Mouse (Mus musculus) kidney, postnatal 0 days (tissue): ENCODE measurements around the gene Rce1. TPM values are rescaled to one million over a fixed set of nuclear protein-coding genes. Genes with fewer than 3 reads are reported as not detected.
A peak's percentile ranks its signal among the peaks of the same experiment; 100 is the strongest.

Experiments used
- ATAC-seq: fragments of 200-750 bp; cut with Nextera tagmentation; replicated peaks from 2 replicates; pipeline ENCODE4 v1.8.0; 2017; ENCODE audit warnings: low read depth, moderate number of reproducible peaks, moderate TSS enrichment, moderate library complexity; ENCODE audit not compliant: low FRiP score
- DNase-seq: peaks from one replicate; pipeline ENCODE4 v3.0.0-alpha.2; 2016; ENCODE audit warnings: low spot score
- H3K27ac ChIP-seq: fragments of 300-500 bp; sonication (generic); 2 replicates; pipeline ENCODE4 v1.5.1; 2014; ENCODE audit warnings: mild to moderate bottlenecking
- H3K27me3 ChIP-seq: fragments of 300-500 bp; sonication (generic); 2 replicates; pipeline ENCODE4 v1.6.1; 2014; ENCODE audit warnings: low read length, mixed read lengths; ENCODE audit not compliant: insufficient read depth
- H3K36me3 ChIP-seq: fragments of 300-500 bp; sonication (generic); 2 replicates; pipeline ENCODE4 v1.6.1; 2014; ENCODE audit warnings: low read length, mixed read lengths; ENCODE audit not compliant: insufficient read depth
- H3K4me1 ChIP-seq: fragments of 300-500 bp; sonication (generic); replicated peaks from 2 replicates; pipeline ENCODE4 v1.6.1; 2014; ENCODE audit warnings: antibody characterized with exemption, low read length, mixed read lengths; ENCODE audit not compliant: insufficient read depth
- H3K4me2 ChIP-seq: fragments of 300-500 bp; sonication (generic); 2 replicates; pipeline ENCODE4 v1.6.1; 2014; ENCODE audit warnings: mild to moderate bottlenecking, low read length, moderate library complexity, mixed read lengths
- H3K4me3 ChIP-seq: fragments of 300-500 bp; sonication (generic); replicated peaks from 2 replicates; pipeline ENCODE4 v1.5.1; 2014; ENCODE audit warnings: low read depth, low read length
- H3K9ac ChIP-seq: fragments of 300-500 bp; sonication (generic); 2 replicates; pipeline ENCODE4 v1.6.1; 2014; ENCODE audit warnings: low read depth, low read length
- H3K9me3 ChIP-seq: fragments of 300-500 bp; sonication (generic); replicated peaks from 2 replicates; pipeline ENCODE4 v1.6.1; 2016; ENCODE audit warnings: low read length, inconsistent platforms, mixed read lengths
- CTCF ChIP-seq: IDR thresholded peaks from 2 replicates; pipeline ENCODE4 v1.5.1; 2016; ENCODE audit warnings: antibody characterized with exemption, low read depth, mild to moderate bottlenecking, moderate library complexity
- WGBS: fragments of 180-500 bp; shearing (Covaris S2); extraction: QIAGEN DNeasy Blood & Tissue Kit; methylation state at CpG from one replicate; pipeline ENCODE4 v1.1.7; 2014; 5-methylcytosine and 5-hydroxymethylcytosine counted together
- polyA plus RNA-seq: library from polyadenylated mRNA; unstranded; fragments of >200 nt; fragmentation: Nextera tagmentation; extraction: Ambion mirVana; gene quantifications from 2 replicates; pipeline ENCODE4 v1.2.1, GENCODE M21; 2015

The Rce1 gene
- polyA plus RNA-seq, 1 experiment from 2014 or later: 65.1 TPM

GRCm38 (mm10) chr19:4623419-4623818 lies 2.0 kb downstream of the Rce1 start:
- H3K36me3 ChIP-seq: peaks cover 29% of the 10 kb centered on the region
- WGBS: 96% methylated on average over 9 of the region's 9 CpGs
- no peaks in the 10 kb centered on the region for H3K9me3 ChIP-seq
- DNase-seq (no peak), ATAC-seq (no peak)
- H3K27me3 ChIP-seq: no peaks in the 10 kb centered on the region
- TF ChIP-seq CTCF: no peak
- no peak overlapping the region for H3K27ac ChIP-seq
- peaks cover 11% of the 10 kb centered on the region; the same call in 1 of the 2 replicates for H3K4me1 ChIP-seq
- no peak overlapping the region for H3K9ac ChIP-seq
- no peak overlapping the region for H3K4me3 ChIP-seq
- no peak overlapping the region for H3K4me2 ChIP-seq

DNA sequence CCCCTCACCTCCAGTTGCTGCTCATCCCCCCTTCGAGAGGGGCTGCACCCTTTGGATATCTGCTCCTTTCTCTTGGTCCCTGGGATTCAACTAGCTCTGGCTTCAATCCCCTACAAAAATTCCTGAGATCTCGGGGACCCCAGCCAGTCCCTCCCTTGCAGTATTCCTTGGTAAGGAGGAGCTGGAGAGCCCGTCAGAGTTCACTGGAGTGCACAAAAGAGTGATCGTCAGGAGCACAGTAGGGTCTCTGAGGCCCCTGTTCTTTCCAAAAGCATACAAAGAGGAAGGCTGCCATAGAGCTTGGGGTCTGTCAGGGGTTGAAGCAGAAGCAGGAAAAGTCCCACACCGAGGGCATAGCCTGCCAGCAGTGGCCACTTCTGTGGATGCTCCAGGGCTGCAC lies 2.7 kb downstream of the Rce1 start:
- ATAC-seq: no peak
- Histone ChIP-seq H3K9me3 (no peaks in the 10 kb centered on the region), H3K27ac (no peak overlapping the region), H3K4me1 (peaks cover 11% of the 10 kb centered on the region; the same call in 1 of the 2 replicates), H3K4me3 (no peak overlapping the region), H3K4me2 (no peak overlapping the region), H3K36me3 (peaks cover 29% of the 10 kb centered on the region), H3K27me3 (no peaks in the 10 kb centered on the region), H3K9ac (no peak overlapping the region)
- TF ChIP-seq CTCF: no peak
- 89% methylated on average over 5 of the region's 5 CpGs for WGBS
- no peak for DNase-seq

GRCm38 (mm10) chr19:4620721-4621120 lies 4.7 kb downstream of the Rce1 start:
- no peak overlapping the region for H3K9ac ChIP-seq
- H3K9me3 ChIP-seq: no peaks in the 10 kb centered on the region
- 81% methylated on average over 7 of the region's 7 CpGs for WGBS
- H3K27me3 ChIP-seq: no peaks in the 10 kb centered on the region
- no peak for ATAC-seq
- no peak for TF ChIP-seq CTCF
- H3K4me3 ChIP-seq: no peak overlapping the region
- DNase-seq: no peak
- no peak overlapping the region for H3K27ac ChIP-seq
- H3K36me3 ChIP-seq: peaks cover 29% of the 10 kb centered on the region
- H3K4me2 ChIP-seq: no peak overlapping the region
- peaks cover 5% of the 10 kb centered on the region; the same call in 1 of the 2 replicates for H3K4me1 ChIP-seq

GRCm38 (mm10) chr19:4619461-4619860 lies 6.0 kb downstream of the Rce1 start:
- no peak overlapping the region for H3K9ac ChIP-seq
- H3K4me1 ChIP-seq: 0 out of 2 replicates have a peak, but pooled peaks cover 2% of the 10 kb centered on the region
- no peak overlapping the region for H3K27ac ChIP-seq
- H3K36me3 ChIP-seq: peaks cover 29% of the 10 kb centered on the region
- 72% methylated on average over 10 of the region's 10 CpGs for WGBS
- H3K4me2 ChIP-seq: no peak overlapping the region
- ATAC-seq (no peak), DNase-seq (no peak)
- no peak for TF ChIP-seq CTCF
- H3K4me3 ChIP-seq: no peak overlapping the region
- H3K9me3 ChIP-seq: no peaks in the 10 kb centered on the region
- H3K27me3 ChIP-seq: no peaks in the 10 kb centered on the region

DNA sequence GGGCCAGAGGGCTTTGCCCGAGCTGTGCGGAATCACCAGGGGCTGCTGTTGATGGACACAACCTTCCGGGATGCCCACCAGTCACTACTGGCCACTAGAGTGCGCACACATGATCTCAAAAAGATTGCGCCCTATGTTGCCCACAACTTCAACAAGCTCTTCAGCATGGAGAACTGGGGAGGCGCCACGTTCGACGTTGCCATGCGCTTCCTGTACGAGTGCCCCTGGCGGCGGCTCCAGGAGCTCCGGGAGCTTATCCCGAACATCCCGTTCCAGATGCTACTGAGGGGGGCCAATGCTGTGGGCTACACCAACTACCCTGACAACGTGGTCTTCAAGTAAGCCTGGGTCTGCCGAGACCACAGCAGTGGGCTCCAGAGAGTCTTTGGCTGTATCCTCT lies 7.3 kb downstream of the Rce1 start:
- Histone ChIP-seq H3K4me1 (peaks cover 13% of the 10 kb centered on the region; the same call in 1 of the 2 replicates), H3K9ac (no peak overlapping the region), H3K4me3 (no peak overlapping the region), H3K27me3 (no peaks in the 10 kb centered on the region), H3K36me3 (peaks cover 30% of the 10 kb centered on the region), H3K4me2 (no peak overlapping the region), H3K9me3 (no peaks in the 10 kb centered on the region), H3K27ac (no peak overlapping the region)
- peak; percentile 58 for TF ChIP-seq CTCF
- WGBS: 44% methylated on average over 18 of the region's 18 CpGs
- DNase-seq (peak; percentile 61), ATAC-seq (no peak)

GRCm38 (mm10) chr19:4616546-4616945 lies 8.9 kb downstream of the Rce1 start:
- no peaks in the 10 kb centered on the region for H3K27me3 ChIP-seq
- no peak overlapping the region for H3K27ac ChIP-seq
- no peak overlapping the region for H3K4me3 ChIP-seq
- 22% methylated on average over 4 of the region's 4 CpGs for WGBS
- no peaks in the 10 kb centered on the region for H3K9me3 ChIP-seq
- ATAC-seq: no peak
- H3K4me1 ChIP-seq: peaks cover 14% of the 10 kb centered on the region
- peak overlapping the region; percentile 92; the same call in 1 of the 2 replicates for H3K9ac ChIP-seq
- no peak for TF ChIP-seq CTCF
- DNase-seq: no peak
- H3K4me2 ChIP-seq: no peak overlapping the region
- peaks cover 30% of the 10 kb centered on the region for H3K36me3 ChIP-seq
